Mouse (Mus musculus) gastrocnemius, postnatal 4 days (tissue): ENCODE measurements around the gene Nceh1. TPM values are rescaled to one million over a fixed set of nuclear protein-coding genes. Genes with fewer than 3 reads are reported as not detected.

Experiments used
- DNase-seq, 2 experiments: peaks; one replicate each; pipeline ENCODE4 v3.0.0; 2021 to 2022; ENCODE audit warnings: low spot score in 2 of 2, mixed read lengths in 2 of 2
- total RNA-seq, 2 experiments: library from RNA; stranded (reverse); gene quantifications; 2 replicates each; pipeline ENCODE4 v1.2.3; 2021

Gene Nceh1
- total RNA-seq, 2 experiments from 2014 or later = 10.1 to 11.0 TPM

GRCm38 (mm10) chr3:27319650-27320049 lies 136.9 kb downstream of the Nceh1 start:
- no peak for DNase-seq

GRCm38 (mm10) chr3:27320613-27321495 lies 138.1 kb downstream of the Nceh1 start:
- no peak for DNase-seq

GRCm38 (mm10) chr3:27322591-27322990 lies 139.8 kb downstream of the Nceh1 start:
- no peak for DNase-seq

- no peak for DNase-seq
Observed at GRCm38 (mm10) chr3:27323551-27323950, 140.8 kb downstream of the Nceh1 start.

GRCm38 (mm10) chr3:27326633-27327191 lies 143.9 kb downstream of the Nceh1 start:
- no peak for DNase-seq

GRCm38 (mm10) chr3:27330706-27331105 lies 147.9 kb downstream of the Nceh1 start:
- no peak for DNase-seq

Other genes starting within 250 kb of the Nceh1 start
- gene Ect2, start 29.1 kb upstream of the Nceh1 start, total RNA-seq = 10 to 100 TPM; 15.8 to 18.2 TPM
- 1 to 10 TPM; 4.3 to 4.8 TPM for gene Tnfsf10, start 134.1 kb downstream of the Nceh1 start, total RNA-seq
- not detected for gene Ghsr, start 188.4 kb downstream of the Nceh1 start, total RNA-seq